ENCODE assay signal across 26 mouse cellular contexts in the genomic region with DNA sequence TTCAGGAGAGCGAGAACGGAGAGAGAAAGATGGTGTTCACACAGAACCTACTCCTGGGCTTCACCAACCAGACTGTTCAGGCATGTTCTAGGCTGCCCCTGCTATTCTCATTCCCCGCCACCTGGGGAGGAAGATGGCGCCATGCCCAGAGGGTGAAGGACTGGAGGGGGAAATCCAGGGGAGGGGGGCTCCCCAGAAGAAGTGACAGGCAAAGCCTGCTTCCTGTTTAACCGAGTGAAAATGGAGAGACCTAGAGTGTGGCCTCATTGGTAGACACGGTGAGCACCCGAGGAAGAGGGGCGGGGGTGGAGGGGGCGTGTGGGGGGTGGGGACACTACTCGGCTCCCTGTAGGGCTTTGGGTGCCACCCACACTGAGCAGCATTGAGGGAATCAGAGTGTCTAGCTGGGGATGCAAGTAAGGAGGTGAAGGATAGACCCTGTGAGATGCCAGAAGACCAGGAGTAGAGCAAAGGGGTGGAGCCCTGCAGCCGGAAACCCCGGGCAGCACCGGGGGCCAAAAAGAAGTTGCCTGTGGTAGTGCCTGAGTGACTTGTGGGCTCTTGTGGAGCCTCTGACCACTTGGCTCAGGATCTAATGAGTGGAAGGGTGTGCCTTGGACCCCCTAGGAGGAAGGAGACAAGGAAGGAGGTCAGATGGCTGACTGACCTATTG. TPM values are rescaled to one million over a fixed set of nuclear protein-coding genes. Genes with fewer than 3 reads are reported as not detected.
"Had no signal": no experiment of that assay in that cellular context is flagged by ENCODE, and none has a peak within 500 bp of the region (broad histone marks: within the 10 kb centered on the region; RNA-seq: fewer than 3 reads in every experiment).

No protein-coding gene starts in this region.

- H3K9me3 ChIP-seq: liver, embryonic 13.5 days; liver, embryonic 15.5 days; midbrain, embryonic 10.5 days; neural tube, embryonic 13.5 days; neural tube, embryonic 15.5 days had no signal

- H3K27ac ChIP-seq: liver, embryonic 13.5 days; liver, embryonic 15.5 days; midbrain, embryonic 10.5 days; neural tube, embryonic 13.5 days; neural tube, embryonic 15.5 days had no signal

- H3K4me1 ChIP-seq: liver, embryonic 13.5 days; liver, embryonic 15.5 days; neural tube, embryonic 13.5 days; neural tube, embryonic 15.5 days had no signal

- H3K4me3 ChIP-seq: liver, embryonic 13.5 days; liver, embryonic 15.5 days; midbrain, embryonic 10.5 days; myocyte; neural tube, embryonic 13.5 days; neural tube, embryonic 15.5 days had no signal

- H3K27me3 ChIP-seq: liver, embryonic 13.5 days; liver, embryonic 15.5 days; neural tube, embryonic 13.5 days; neural tube, embryonic 15.5 days had no signal

- DNase-seq: liver, embryonic 13.5 days; lung, adult 18-20 months; lung, embryonic 14.5 days; lung, postnatal 10 days; lung, postnatal 4 days; retina, postnatal 1 day; right cerebral cortex, adult 18-20 months; right cerebral cortex, postnatal 25 days; right cerebral cortex, postnatal 4 days; spleen, adult 18-20 months; thymus, adult 2 months; thymus, postnatal 25 days; thymus, postnatal 4 days had no signal

- H3K4me2 ChIP-seq: liver, embryonic 13.5 days; liver, embryonic 15.5 days; lung, embryonic 14.5 days; neural tube, embryonic 13.5 days; neural tube, embryonic 15.5 days had no signal

- H3K9ac ChIP-seq: liver, embryonic 13.5 days; liver, embryonic 15.5 days; lung, embryonic 14.5 days; neural tube, embryonic 13.5 days; neural tube, embryonic 15.5 days had no signal

- ATAC-seq: midbrain, embryonic 16.5 days had no signal

- H3K36me3 ChIP-seq: liver, embryonic 13.5 days; liver, embryonic 15.5 days; midbrain, embryonic 10.5 days; neural tube, embryonic 13.5 days; neural tube, embryonic 15.5 days had no signal

RNA-seq across cellular contexts. Expression of a gene that starts 10.7 kb away (rescaled TPM):
- total RNA-seq: megakaryocyte-erythroid progenitor cell, adult 5-6 weeks had no signal

RNA-seq across cellular contexts. Expression of a gene that starts 12.7 kb away (rescaled TPM):
- total RNA-seq: megakaryocyte, adult 5-6 weeks; megakaryocyte-erythroid progenitor cell, adult 5-6 weeks had no signal
- polyA plus RNA-seq: liver, embryonic 13.5 days; liver, embryonic 15.5 days; lung, embryonic 14.5 days; lung, embryonic 16.5 days; midbrain, embryonic 10.5 days; midbrain, embryonic 16.5 days; myocyte; neural tube, embryonic 11.5 days; neural tube, embryonic 13.5 days; neural tube, embryonic 15.5 days; small intestine, adult 2 months; stomach, embryonic 14.5 days; stomach, embryonic 16.5 days; thymus, adult 2 months had no signal

RNA-seq across cellular contexts. Expression of a gene that starts 44.0 kb away (rescaled TPM):
- total RNA-seq: megakaryocyte, adult 5-6 weeks; megakaryocyte-erythroid progenitor cell, adult 5-6 weeks had no signal
- polyA plus RNA-seq: liver, embryonic 13.5 days; liver, embryonic 15.5 days had no signal

RNA-seq across cellular contexts. Expression of a gene that starts 52.9 kb away (rescaled TPM):
- total RNA-seq: megakaryocyte-erythroid progenitor cell, adult 5-6 weeks had no signal
